Mouse (Mus musculus) stomach, embryonic 16.5 days (tissue): Measurements from ENCODE around the gene Tor1b. TPM values are rescaled to one million over a fixed set of nuclear protein-coding genes. Genes with fewer than 3 reads are reported as not detected.

Source experiments
- ATAC-seq: fragments of 200-750 bp; cut with Nextera tagmentation; 2 replicates; pipeline ENCODE4 v1.8.0; 2017; ENCODE audit warnings: moderate number of reproducible peaks, moderate TSS enrichment; ENCODE audit not compliant: insufficient read depth, low FRiP score
- H3K27ac ChIP-seq: fragments of 300-500 bp; sonication (generic); 2 replicates; pipeline ENCODE4 v1.5.1; 2014; ENCODE audit warnings: low read length
- H3K27me3 ChIP-seq: fragments of 300-500 bp; sonication (generic); 2 replicates; pipeline ENCODE4 v1.6.1; 2014; ENCODE audit warnings: low read length, control low read depth, mixed read lengths; ENCODE audit not compliant: control insufficient read depth, insufficient read depth
- H3K36me3 ChIP-seq: fragments of 300-500 bp; sonication (generic); 2 replicates; pipeline ENCODE4 v1.6.1; 2014; ENCODE audit warnings: low read length; ENCODE audit not compliant: control insufficient read depth, insufficient read depth
- H3K4me1 ChIP-seq: fragments of 300-500 bp; sonication (generic); 2 replicates; pipeline ENCODE4 v1.6.1; 2014; ENCODE audit warnings: low read length, control low read depth, mixed read lengths; ENCODE audit not compliant: control insufficient read depth, insufficient read depth
- H3K4me2 ChIP-seq: fragments of 300-500 bp; sonication (generic); 2 replicates; pipeline ENCODE4 v1.6.1; 2014; ENCODE audit warnings: low read depth, low read length, mixed read lengths
- H3K4me3 ChIP-seq: fragments of 300-500 bp; sonication (generic); replicated peaks from 2 replicates; pipeline ENCODE4 v1.5.1; 2014; ENCODE audit warnings: mild to moderate bottlenecking, low read length
- H3K9ac ChIP-seq: fragments of 300-500 bp; sonication (generic); 2 replicates; pipeline ENCODE4 v1.6.1; 2014; ENCODE audit warnings: low read length
- H3K9me3 ChIP-seq: fragments of 300-500 bp; sonication (generic); replicated peaks from 2 replicates; pipeline ENCODE4 v1.6.1; 2016; ENCODE audit warnings: low read length, control low read depth; ENCODE audit not compliant: control insufficient read depth
- WGBS: fragments of 180-500 bp; shearing (Covaris S2); extraction: QIAGEN DNeasy Blood & Tissue Kit; methylation state at CpG from one replicate; pipeline ENCODE4 v1.1.7; 2014; 5-methylcytosine and 5-hydroxymethylcytosine counted together
- polyA plus RNA-seq: library from polyadenylated mRNA; unstranded; fragments of >200 nt; fragmentation: Nextera tagmentation; extraction: Ambion mirVana; gene quantifications from 2 replicates; pipeline ENCODE4 v1.2.1, GENCODE M21; 2015

Gene Tor1b
- polyA plus RNA-seq, 1 experiment from 2014 or later = 33.6 TPM

DNA sequence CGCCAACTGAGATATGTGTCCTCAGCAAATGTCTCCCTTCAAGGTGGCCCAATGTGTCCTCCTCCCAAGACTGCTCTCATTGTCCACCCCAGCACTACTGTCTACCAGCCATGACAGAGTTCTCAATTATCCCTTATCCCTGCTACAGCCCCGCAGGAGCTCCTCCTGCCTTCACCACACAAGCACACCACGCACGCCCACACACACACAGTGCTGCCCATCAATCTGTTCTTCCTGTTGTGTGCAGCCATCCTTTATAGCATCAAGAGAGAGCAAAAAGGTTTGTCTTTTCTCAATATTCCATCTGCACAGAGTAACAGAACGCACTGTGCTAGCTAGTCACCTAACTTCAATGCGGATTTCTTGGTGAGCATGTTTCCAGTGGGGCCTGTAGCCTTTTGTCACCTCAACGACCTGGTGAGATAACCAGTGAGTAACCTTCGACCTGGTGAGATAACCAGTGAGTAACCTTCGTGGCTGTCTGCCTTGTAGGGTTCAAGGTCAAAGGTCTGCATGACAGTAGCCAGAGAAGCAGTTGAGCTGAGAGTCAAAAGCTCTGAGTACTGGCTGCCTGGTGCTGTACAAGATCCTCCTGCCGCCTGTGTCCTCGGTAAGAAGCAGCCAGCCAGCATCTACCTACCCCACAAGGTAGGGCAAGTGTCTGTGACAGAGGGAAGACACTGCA lies 10.0 kb downstream of the Tor1b start:
- no peak overlapping the region for H3K4me3 ChIP-seq
- peaks cover 17% of the 10 kb centered on the region; the same call in 1 of the 2 replicates for H3K36me3 ChIP-seq
- no peaks in the 10 kb centered on the region for H3K27me3 ChIP-seq
- no peak for ATAC-seq
- H3K9ac ChIP-seq = no peak overlapping the region
- H3K9me3 ChIP-seq = no peaks in the 10 kb centered on the region
- WGBS = 77% methylated on average over 11 of the region's 11 CpGs
- H3K4me2 ChIP-seq = no peak overlapping the region
- H3K27ac ChIP-seq = no peak overlapping the region
- H3K4me1 ChIP-seq = peaks cover 19% of the 10 kb centered on the region

DNA sequence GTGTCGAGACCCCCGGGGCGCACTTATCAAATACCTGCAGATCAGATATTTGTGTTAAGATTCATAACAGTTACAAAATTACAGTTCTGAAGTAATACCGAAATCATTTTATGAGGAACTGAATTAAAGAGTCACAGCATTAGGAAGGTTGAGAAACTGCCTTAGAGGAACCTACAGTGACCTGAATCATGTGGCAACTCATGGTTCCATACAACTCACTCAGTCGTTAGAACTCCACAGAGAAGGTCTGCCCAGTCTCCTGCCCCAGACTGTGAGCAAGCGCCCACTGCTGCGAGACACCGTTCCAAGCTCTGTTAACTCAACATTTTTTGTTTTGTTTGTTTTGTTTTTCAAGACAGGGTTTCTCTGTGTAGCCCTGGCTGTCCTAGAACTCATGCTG lies 12.9 kb downstream of the Tor1b start:
- Histone ChIP-seq H3K4me3 (no peak overlapping the region), H3K9me3 (no peaks in the 10 kb centered on the region), H3K27ac (no peak overlapping the region), H3K4me1 (peaks cover 19% of the 10 kb centered on the region), H3K27me3 (no peaks in the 10 kb centered on the region), H3K9ac (peak overlapping the region; percentile 40; the same call in 1 of the 2 replicates), H3K4me2 (0 out of 2 replicates have a peak overlapping the region, but pooled peaks have one; percentile 75), H3K36me3 (peaks cover 6% of the 10 kb centered on the region; the same call in 1 of the 2 replicates)
- ATAC-seq = no peak
- 90% methylated on average over 8 of the region's 8 CpGs for WGBS

DNA sequence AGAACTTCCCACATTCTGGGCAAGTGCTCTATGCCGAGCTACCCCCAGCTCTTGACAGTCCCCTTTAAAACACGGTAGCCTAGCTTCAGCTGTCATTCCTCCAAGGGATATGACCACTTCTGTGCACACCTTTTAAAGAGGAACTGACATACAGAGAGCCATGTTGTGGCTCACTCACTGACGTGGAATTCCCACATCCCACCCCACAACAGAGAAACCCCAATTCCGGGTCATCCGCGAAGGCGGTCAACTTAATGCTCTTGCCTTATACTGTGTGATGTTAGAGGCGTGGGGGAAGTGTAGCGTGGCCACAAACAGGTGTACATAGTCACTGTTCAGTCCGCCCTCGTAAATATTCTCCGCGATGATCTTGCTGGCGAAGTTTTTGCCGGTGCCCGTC lies 14.1 kb downstream of the Tor1b start:
- peak overlapping the region; percentile 81 for H3K9ac ChIP-seq
- no peak for ATAC-seq

DNA sequence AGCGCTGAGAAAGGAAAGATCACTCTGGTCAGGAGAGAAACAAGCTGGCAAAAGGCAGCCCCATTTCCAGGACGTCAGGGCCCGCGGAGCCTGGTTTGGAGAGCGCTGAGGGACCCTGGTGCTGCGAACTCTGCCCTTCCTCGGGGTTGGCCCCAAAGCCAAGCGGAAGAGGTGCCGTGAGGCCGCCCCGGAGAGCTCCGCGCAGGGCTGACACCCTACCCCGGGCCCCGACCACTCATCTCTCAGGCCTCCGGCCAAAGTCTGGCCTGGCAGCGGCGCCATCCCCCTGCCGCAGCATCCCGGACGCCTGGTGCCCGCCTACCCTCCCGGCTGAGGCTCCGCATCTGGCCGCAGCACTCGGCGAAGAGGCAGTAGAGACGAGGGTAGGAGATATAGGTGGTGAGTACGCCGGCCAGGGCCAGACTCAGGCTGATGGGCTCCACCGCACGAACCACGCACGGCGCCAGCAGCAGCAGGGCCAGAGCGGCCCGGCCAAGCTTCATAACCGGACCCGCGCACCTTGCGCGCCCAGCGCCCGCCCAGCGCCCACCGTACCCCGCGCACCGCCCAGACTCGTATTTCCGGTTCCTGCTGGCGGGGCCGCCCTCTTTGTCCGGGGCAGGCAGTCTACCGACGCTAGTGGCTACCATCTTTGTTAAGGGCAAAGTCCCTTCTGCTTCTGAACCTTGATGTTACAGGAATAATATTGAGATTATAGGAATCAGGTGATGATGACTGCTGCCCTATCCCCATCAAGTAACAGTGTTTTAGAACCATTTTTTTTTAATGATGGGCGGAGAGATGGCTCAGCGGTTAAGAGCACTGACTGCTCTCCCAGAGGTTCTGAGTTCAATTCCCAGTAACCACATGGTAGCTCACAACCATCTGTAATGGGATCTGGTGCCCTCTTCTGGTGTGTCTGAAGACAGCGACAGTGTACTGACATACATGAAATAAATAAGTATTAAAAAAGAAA lies 14.9 kb downstream of the Tor1b start, which contains the start of gene Tor1a:
Gene Tor1a (minus strand): TSS at position 582 of the 976 bp plus-strand sequence.
- ATAC-seq = peak; percentile 95
- Histone ChIP-seq H3K9ac (peak within 1 kb of the TSS; percentile 81), H3K36me3 (no peaks in the 10 kb centered on the region), H3K4me2 (peak within 1 kb of the TSS; percentile 75), H3K4me1 (peaks cover 19% of the 10 kb centered on the region), H3K4me3 (peak within 1 kb of the TSS; percentile 64), H3K27ac (peak within 1 kb of the TSS; percentile 28), H3K9me3 (no peaks in the 10 kb centered on the region), H3K27me3 (no peaks in the 10 kb centered on the region)
- WGBS = 2% methylated on average over 56 of the region's 59 CpGs

More for the DNA sequence above, 14.1 kb downstream of the Tor1b start:
- peak overlapping the region; percentile 64 for H3K4me3 ChIP-seq
- no peaks in the 10 kb centered on the region for H3K36me3 ChIP-seq
- H3K4me2 ChIP-seq = peak overlapping the region; percentile 75
- WGBS = 13% methylated on average over 16 of the region's 16 CpGs
- H3K27ac ChIP-seq = no peak overlapping the region
- no peaks in the 10 kb centered on the region for H3K9me3 ChIP-seq
- no peaks in the 10 kb centered on the region for H3K27me3 ChIP-seq
- H3K4me1 ChIP-seq = peaks cover 19% of the 10 kb centered on the region

DNA sequence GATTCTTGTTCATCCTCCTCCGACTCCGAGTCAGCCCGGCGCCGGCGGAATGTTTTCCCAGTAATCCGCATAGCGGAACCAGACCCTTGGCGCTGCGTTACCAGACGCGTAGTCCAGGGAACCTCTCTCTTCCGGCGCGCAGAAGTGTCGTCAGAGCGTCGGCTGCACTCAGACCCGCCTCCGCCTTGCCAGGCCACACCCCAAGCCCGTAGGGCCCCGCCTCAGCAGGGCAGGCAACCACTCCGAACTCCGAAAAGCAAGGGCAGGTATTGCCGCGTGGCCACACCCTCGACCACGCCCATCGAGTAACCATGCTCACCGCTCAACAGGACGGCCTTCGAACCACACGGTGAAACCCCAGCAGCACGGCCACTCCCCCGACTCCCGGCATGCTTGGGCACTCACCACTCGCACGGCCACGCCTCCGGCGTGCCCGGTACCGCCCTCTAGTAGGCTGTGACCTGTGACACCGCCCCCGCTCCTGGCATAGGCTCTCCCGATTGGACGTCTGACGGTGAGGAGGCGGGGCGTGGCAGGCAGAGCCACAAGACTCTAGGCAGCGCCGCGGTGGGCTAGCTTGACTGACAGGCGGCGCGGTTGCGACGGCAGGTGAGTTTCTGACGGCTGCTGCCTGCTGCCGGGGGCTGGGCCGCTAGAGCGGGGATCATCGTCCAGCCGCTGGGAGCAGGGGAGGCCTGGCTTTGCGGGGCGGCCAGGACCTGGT lies 29.2 kb downstream of the Tor1b start, which contains the start of the genes BC005624 and Usp20:
Gene BC005624 (minus strand): TSS at position 412 of the 724 bp plus-strand sequence.
Gene Usp20 (plus strand): TSS at position 490 of the 724 bp plus-strand sequence.
- Histone ChIP-seq H3K27me3 (no peaks in the 10 kb centered on the region), H3K9me3 (no peaks in the 10 kb centered on the region), H3K36me3 (0 out of 2 replicates have a peak, but pooled peaks cover 6% of the 10 kb centered on the region), H3K9ac (peak within 1 kb of the TSS; percentile 82), H3K27ac (peak within 1 kb of the TSS; percentile 68), H3K4me3 (peak within 1 kb of the TSS; percentile 89), H3K4me1 (peaks cover 9% of the 10 kb centered on the region), H3K4me2 (peak within 1 kb of the TSS; percentile 94)
- ATAC-seq = peak; percentile 99
- under 1% methylated on average over 66 of the region's 66 CpGs for WGBS

DNA sequence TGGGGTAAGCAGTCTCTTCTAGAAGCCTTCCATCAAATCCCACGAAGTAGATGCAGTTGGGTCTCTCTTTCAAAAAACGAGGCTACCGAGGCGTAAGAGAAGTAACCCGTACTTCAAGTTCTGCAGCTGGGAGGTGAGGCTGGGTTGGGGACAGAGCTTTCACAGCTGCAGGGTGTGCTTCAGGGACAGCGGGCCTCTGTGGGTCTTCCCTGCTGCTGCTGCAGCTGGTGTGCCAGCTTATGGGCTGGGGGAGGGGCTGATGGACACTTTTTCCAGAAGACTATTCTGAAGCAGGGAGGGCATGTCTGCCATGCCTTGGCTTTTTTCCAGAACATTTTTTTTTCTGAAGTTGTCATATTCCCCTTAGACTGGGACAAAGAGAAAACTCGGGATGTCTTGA lies 30.3 kb downstream of the Tor1b start:
- ATAC-seq = no peak
- 0 out of 2 replicates have a peak, but pooled peaks cover 6% of the 10 kb centered on the region for H3K36me3 ChIP-seq
- H3K27ac ChIP-seq = peak overlapping the region; percentile 25; the same call in 1 of the 2 replicates
- H3K27me3 ChIP-seq = no peaks in the 10 kb centered on the region
- H3K9me3 ChIP-seq = no peaks in the 10 kb centered on the region
- peak overlapping the region; percentile 89 for H3K4me3 ChIP-seq
- H3K4me1 ChIP-seq = peaks cover 9% of the 10 kb centered on the region
- 45% methylated on average over 7 of the region's 7 CpGs for WGBS
- peak overlapping the region; percentile 91 for H3K4me2 ChIP-seq
- peak overlapping the region; percentile 82 for H3K9ac ChIP-seq

DNA sequence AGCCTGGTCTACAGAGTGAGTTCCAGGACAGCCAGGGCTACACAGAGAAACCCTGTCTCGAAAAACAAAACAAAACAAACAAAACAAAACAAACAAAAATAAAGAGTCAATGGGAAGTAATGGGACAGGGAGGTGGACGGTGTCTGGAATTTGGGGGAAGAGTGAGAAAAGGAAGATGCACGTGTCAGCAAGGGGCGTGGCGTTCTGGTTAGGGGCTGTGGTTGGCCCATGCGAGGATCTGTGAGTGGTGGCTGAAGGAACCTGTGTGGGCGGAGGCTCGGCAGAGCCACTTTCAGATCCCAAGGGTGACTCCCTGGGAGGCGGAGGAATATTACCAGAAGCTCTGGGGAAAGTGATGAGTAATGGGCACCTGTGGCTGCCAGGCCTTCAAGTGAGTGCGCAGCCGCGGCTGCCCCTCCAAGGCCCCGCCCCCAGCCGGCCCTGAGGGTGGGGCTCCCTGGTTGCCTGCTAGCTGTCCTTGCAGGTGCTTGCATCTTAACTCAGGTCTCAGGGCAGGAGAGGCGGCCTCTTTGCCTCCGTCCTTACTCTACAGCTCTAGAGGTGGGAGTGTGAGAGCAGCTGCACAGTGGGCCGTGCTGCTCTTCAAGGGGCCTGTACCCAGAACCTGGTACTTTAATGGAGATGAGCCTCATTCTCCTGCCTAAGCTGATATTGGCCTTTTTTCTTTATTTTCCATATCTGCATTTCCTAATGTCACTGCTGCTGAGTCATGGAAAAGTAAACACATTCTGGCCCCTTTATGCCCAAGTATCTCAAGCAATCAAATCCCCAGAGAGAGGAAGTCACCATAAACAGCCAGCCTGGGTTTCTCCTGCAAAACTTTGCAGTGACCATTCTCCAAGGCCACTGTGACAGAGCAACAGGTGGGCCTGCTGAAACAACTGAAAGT lies 32.6 kb downstream of the Tor1b start:
- peak overlapping the region; percentile 26 for H3K4me2 ChIP-seq
- ATAC-seq = no peak
- peaks cover 9% of the 10 kb centered on the region for H3K4me1 ChIP-seq
- no peaks in the 10 kb centered on the region for H3K36me3 ChIP-seq
- H3K4me3 ChIP-seq = no peak overlapping the region
- H3K27ac ChIP-seq = peak overlapping the region; percentile 44
- WGBS = 21% methylated on average over 17 of the region's 17 CpGs
- peak overlapping the region; percentile 29; the same call in 1 of the 2 replicates for H3K9ac ChIP-seq
- H3K9me3 ChIP-seq = no peaks in the 10 kb centered on the region
- H3K27me3 ChIP-seq = no peaks in the 10 kb centered on the region

DNA sequence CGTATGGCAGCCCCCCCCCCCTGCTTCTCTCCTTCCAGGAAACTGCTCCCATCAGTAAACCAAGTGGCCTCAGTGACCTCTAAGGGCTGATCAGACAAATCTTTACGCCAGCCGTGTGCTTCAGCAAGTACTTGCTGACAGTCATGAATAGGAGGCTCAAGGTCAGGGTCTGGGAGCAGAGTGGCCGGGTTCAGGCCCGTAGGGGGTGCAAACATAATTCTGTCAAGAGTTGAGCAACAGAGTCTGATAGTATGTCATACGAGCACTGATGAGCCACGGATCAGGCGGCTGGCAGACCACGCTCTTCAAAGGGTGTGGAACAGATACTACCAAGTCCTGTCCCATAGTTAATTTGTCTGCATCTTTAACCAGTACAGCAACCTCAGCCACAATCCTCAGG lies 37.5 kb downstream of the Tor1b start:
- WGBS = 77% methylated on average over 9 of the region's 9 CpGs
- H3K9me3 ChIP-seq = no peaks in the 10 kb centered on the region
- ATAC-seq = no peak

More for the DNA sequence above, 37.5 kb downstream of the Tor1b start:
- Histone ChIP-seq H3K4me2 (no peak overlapping the region), H3K4me1 (no peaks in the 10 kb centered on the region), H3K27ac (no peak overlapping the region), H3K4me3 (no peak overlapping the region), H3K36me3 (no peaks in the 10 kb centered on the region), H3K27me3 (no peaks in the 10 kb centered on the region), H3K9ac (no peak overlapping the region)
